Mouse (Mus musculus): Measurements from ENCODE around the gene Gpr19. TPM values are rescaled to one million over a fixed set of nuclear protein-coding genes. Genes with fewer than 3 reads are reported as not detected.

The Gpr19 gene
- polyA plus RNA-seq, 1 experiment, result 26.3 TPM

DNA sequence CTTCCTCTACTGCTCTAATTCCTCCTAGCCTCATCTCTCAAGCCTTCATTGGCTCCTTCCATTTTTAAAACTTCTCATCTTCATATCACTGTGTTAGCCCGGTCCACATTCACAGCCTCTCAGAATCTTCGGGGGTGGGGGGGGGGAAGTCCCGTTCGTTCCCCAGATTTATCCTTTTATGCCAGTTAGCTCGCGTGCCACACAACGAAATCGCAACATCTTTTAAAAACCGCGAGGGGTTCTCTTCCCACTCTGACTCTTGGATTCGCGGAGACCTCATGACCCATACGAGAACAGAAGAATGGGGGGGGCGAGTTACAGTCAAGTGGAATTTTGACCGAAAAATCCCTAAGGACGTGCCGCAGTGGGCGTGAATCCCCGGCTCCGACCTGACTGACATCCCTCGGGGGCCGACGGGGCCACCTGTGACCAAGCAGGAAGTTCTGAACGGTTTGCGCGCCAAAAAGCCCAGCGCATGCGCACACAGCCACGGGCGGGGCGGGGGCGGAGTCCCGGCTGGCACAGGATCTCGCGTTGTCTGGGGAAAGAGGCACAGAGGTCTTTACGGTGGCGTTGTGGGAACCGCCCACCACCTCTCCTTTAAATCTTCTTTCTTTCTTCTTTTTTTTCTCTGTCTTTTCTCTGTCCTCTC lies 809 bp downstream of the Gpr19 start:
- Histone ChIP-seq H3K9ac (ENCODE audit: low read depth, poor library complexity, severe bottlenecking) (peak overlapping the region; percentile 77), H3K4me1 (ENCODE audit: control insufficient read depth, insufficient read depth, low read length) (no peaks in the 10 kb centered on the region), H3K27me3 (ENCODE audit: control insufficient read depth, insufficient read depth, low read length, poor library complexity, severe bottlenecking) (no peaks in the 10 kb centered on the region), H3K9me3 (replicated peaks; ENCODE audit: control insufficient read depth, insufficient read depth, low read length, poor library complexity, severe bottlenecking) (no peaks in the 10 kb centered on the region), H3K27ac (ENCODE audit: insufficient read depth, low read length) (peak overlapping the region; percentile 95), H3K4me3 (ENCODE audit: low read depth, low read length) (peak overlapping the region; percentile 75), H3K36me3 (ENCODE audit: control insufficient read depth, insufficient read depth, low read length, poor library complexity, severe bottlenecking) (peaks cover 3% of the 10 kb centered on the region)
- peak; percentile 94 for TF ChIP-seq POLR2A (IDR thresholded peaks at IDR 0.05; ENCODE audit: insufficient read depth, low read length)
- peak; percentile 78; the same call in 1 of the 2 replicates for TF ChIP-seq EP300 (IDR thresholded peaks at IDR 0.05; ENCODE audit: insufficient read depth, low read depth, low read length)
- TF ChIP-seq CTCF (IDR thresholded peaks at IDR 0.05; ENCODE audit: low read depth, low read length), result no peak

DNA sequence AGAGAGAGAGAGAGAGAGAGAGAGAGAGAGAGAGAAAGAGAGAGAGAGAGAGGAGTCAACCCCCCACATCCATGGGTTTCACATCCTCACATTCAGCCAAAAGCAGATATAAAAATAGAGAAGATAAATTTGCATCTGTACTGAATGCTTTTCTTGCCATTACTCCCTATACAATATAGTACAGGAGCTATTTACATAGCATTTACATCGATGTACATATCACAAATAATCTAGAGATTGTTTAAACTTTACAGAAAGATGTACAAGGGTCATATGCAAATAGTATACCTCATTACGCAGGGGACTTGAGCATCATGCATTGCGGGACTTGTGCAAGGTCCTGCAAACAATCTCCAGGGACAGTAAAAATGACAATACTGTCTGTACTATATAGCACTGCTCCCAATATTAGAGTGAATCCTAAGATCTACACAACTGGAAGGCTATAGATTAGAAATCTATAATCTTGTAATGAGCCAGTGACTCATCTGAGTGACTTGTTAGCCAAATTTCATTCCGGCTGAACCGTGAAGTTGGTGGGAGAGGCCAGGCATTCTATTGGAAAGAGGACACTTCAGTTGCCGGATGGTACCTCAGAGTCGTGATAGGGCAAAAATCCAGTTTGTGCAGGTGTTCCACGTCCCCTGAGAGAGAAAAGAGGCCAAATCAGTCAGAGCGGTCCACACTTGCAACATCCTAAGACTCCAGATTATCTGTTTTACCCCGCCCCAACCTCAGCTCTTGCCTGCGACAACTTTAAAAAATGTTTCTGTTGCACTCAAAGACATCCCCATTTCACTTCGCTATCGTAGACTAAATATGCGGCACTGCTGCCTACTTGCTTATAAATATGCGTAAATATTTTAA lies 1.6 kb downstream of the Gpr19 start:
- Histone ChIP-seq H3K9ac (ENCODE audit: low read depth, poor library complexity, severe bottlenecking) (peak overlapping the region; percentile 77), H3K36me3 (ENCODE audit: control insufficient read depth, insufficient read depth, low read length, poor library complexity, severe bottlenecking) (peaks cover 3% of the 10 kb centered on the region), H3K9me3 (replicated peaks; ENCODE audit: control insufficient read depth, insufficient read depth, low read length, poor library complexity, severe bottlenecking) (no peaks in the 10 kb centered on the region), H3K27ac (ENCODE audit: insufficient read depth, low read length) (no peak overlapping the region), H3K4me3 (ENCODE audit: low read depth, low read length) (peak overlapping the region; percentile 71), H3K4me1 (ENCODE audit: control insufficient read depth, insufficient read depth, low read length) (no peaks in the 10 kb centered on the region), H3K27me3 (ENCODE audit: control insufficient read depth, insufficient read depth, low read length, poor library complexity, severe bottlenecking) (no peaks in the 10 kb centered on the region)
- TF ChIP-seq POLR2A (IDR thresholded peaks at IDR 0.05; ENCODE audit: insufficient read depth, low read length), result no peak
- TF ChIP-seq EP300 (IDR thresholded peaks at IDR 0.05; ENCODE audit: insufficient read depth, low read depth, low read length), result no peak
- TF ChIP-seq CTCF (IDR thresholded peaks at IDR 0.05; ENCODE audit: low read depth, low read length), result no peak

DNA sequence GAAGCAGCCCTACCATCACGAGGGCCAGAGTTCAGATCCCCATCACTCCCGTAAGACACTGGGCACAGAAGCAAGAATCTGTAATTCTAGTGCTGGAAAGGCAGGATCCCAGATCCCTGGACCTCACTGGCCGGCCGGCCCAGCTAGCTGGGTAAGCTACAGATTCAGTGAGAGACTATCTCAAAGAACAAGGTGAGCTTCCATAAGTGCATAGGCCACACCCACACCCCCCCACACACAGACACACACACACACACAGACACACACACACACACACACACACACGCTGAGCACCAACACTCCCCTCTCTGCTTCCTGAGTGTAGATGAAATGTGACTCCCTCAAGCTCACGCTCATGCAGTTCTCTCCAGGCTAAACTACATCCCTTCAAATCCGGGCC lies 7.9 kb downstream of the Gpr19 start:
- H3K27ac ChIP-seq (ENCODE audit: insufficient read depth, low read length), result no peak overlapping the region
- H3K36me3 ChIP-seq (ENCODE audit: control insufficient read depth, insufficient read depth, low read length, poor library complexity, severe bottlenecking), result peaks cover 3% of the 10 kb centered on the region

DNA sequence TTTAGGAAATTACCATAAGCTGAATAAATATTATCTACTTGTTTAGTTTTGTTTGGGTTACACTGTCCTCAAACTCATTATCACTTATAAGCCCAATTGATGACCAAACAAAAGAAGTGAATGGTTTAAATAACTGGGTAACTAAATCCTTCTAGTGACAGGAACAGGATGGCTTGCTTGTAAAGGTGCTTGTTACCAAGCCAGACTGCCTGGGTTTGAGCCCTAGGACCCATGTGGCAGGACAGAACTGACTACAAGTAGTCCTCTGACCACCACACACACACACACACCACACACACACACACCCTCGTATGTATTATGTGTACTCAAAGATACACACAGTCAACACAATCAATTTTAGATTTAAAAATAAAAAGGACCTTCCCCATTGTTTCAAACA lies 8.6 kb downstream of the Gpr19 start:
- peaks cover 1% of the 10 kb centered on the region for H3K36me3 ChIP-seq (ENCODE audit: control insufficient read depth, insufficient read depth, low read length, poor library complexity, severe bottlenecking)
- H3K4me1 ChIP-seq (ENCODE audit: control insufficient read depth, insufficient read depth, low read length), result no peaks in the 10 kb centered on the region
- H3K27me3 ChIP-seq (ENCODE audit: control insufficient read depth, insufficient read depth, low read length, poor library complexity, severe bottlenecking), result no peaks in the 10 kb centered on the region

More for the DNA sequence above, 7.9 kb downstream of the Gpr19 start:
- no peaks in the 10 kb centered on the region for H3K9me3 ChIP-seq (replicated peaks; ENCODE audit: control insufficient read depth, insufficient read depth, low read length, poor library complexity, severe bottlenecking)
- H3K4me1 ChIP-seq (ENCODE audit: control insufficient read depth, insufficient read depth, low read length), result no peaks in the 10 kb centered on the region
- no peak overlapping the region for H3K9ac ChIP-seq (ENCODE audit: low read depth, poor library complexity, severe bottlenecking)
- TF ChIP-seq POLR2A (IDR thresholded peaks at IDR 0.05; ENCODE audit: insufficient read depth, low read length) (no peak), EP300 (IDR thresholded peaks at IDR 0.05; ENCODE audit: insufficient read depth, low read depth, low read length) (no peak), CTCF (IDR thresholded peaks at IDR 0.05; ENCODE audit: low read depth, low read length) (no peak)
- H3K27me3 ChIP-seq (ENCODE audit: control insufficient read depth, insufficient read depth, low read length, poor library complexity, severe bottlenecking), result no peaks in the 10 kb centered on the region
- H3K4me3 ChIP-seq (ENCODE audit: low read depth, low read length), result no peak overlapping the region

DNA sequence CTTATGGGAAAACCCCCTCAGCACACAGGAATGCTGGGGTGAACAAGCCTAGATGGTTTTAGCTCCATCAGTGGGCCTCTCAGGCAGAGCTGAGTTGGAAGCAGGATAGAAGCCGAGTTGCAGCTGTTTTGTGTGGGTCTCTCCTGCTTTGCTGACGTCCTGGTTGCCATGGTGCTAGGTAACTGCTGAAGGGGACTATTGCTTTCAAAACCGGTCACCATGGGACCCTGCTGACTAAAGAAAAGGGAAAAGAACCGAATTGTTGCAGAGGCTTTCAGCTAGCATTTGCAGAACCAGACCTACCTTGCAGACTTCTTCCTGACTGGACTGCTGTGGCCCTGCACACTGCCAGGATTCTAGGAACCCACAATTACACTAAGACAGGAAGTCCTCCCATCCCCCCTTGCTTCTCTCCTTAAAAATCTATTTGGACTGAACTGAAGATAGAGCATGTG lies 9.8 kb downstream of the Gpr19 start:
- no peaks in the 10 kb centered on the region for H3K27me3 ChIP-seq (ENCODE audit: control insufficient read depth, insufficient read depth, low read length, poor library complexity, severe bottlenecking)
- H3K9ac ChIP-seq (ENCODE audit: low read depth, poor library complexity, severe bottlenecking), result no peak overlapping the region
- H3K4me1 ChIP-seq (ENCODE audit: control insufficient read depth, insufficient read depth, low read length), result no peaks in the 10 kb centered on the region
- TF ChIP-seq CTCF (IDR thresholded peaks at IDR 0.05; ENCODE audit: low read depth, low read length), result no peak
- TF ChIP-seq EP300 (IDR thresholded peaks at IDR 0.05; ENCODE audit: insufficient read depth, low read depth, low read length), result no peak
- no peak for TF ChIP-seq POLR2A (IDR thresholded peaks at IDR 0.05; ENCODE audit: insufficient read depth, low read length)
- no peak overlapping the region for H3K27ac ChIP-seq (ENCODE audit: insufficient read depth, low read length)
- no peak overlapping the region for H3K4me3 ChIP-seq (ENCODE audit: low read depth, low read length)
- no peaks in the 10 kb centered on the region for H3K36me3 ChIP-seq (ENCODE audit: control insufficient read depth, insufficient read depth, low read length, poor library complexity, severe bottlenecking)
- H3K9me3 ChIP-seq (replicated peaks; ENCODE audit: control insufficient read depth, insufficient read depth, low read length, poor library complexity, severe bottlenecking), result no peaks in the 10 kb centered on the region

More for the DNA sequence above, 8.6 kb downstream of the Gpr19 start:
- H3K27ac ChIP-seq (ENCODE audit: insufficient read depth, low read length), result no peak overlapping the region
- no peak for TF ChIP-seq CTCF (IDR thresholded peaks at IDR 0.05; ENCODE audit: low read depth, low read length)
- no peak for TF ChIP-seq POLR2A (IDR thresholded peaks at IDR 0.05; ENCODE audit: insufficient read depth, low read length)
- no peak for TF ChIP-seq EP300 (IDR thresholded peaks at IDR 0.05; ENCODE audit: insufficient read depth, low read depth, low read length)
- no peak overlapping the region for H3K4me3 ChIP-seq (ENCODE audit: low read depth, low read length)
- no peaks in the 10 kb centered on the region for H3K9me3 ChIP-seq (replicated peaks; ENCODE audit: control insufficient read depth, insufficient read depth, low read length, poor library complexity, severe bottlenecking)
- H3K9ac ChIP-seq (ENCODE audit: low read depth, poor library complexity, severe bottlenecking), result no peak overlapping the region
